Comparison of ENCODE assay signal across 9 mouse cellular contexts in the genomic region with DNA sequence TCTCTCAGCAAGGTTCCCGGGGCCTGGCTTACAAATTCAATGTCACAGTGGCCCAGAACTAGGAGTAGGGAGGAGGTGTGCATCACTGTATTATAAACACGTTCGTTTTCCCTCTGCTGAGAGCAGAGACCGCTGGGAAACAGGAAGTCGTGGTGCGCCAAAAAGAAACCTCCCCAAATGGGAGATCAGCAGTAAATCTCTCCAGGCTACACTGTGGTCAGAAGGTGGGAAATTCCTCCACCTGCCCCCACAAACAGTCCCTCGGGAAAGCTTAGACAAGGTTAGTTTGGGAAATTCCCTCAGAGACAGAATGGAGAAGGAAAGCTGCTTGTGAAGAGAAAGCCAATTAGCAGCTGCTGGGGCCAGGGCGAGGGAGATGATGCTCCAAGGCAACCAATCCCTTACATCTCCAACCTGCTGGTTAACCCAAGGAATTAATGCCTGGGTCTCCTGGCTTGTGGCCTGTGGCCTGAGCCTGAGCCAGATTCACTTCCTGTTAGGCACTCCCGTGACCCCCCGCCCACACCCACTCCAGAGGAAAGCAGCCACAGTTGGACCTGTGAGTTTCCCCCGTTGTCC. TPM values are rescaled to one million over a fixed set of nuclear protein-coding genes. Genes with fewer than 3 reads are reported as not detected.
DNase-seq lines count a peak whose midpoint lies in the region; ATAC-seq lines count a peak whose summit lies in the region.
"Had no signal": no experiment of that assay in that cellular context is flagged by ENCODE, and none has a peak within 500 bp of the region (broad histone marks: within the 10 kb centered on the region; RNA-seq: fewer than 3 reads in every experiment).

No protein-coding gene starts in this region.

- WGBS in intestine, embryonic 15.5 days: 38% methylated on average over 11 of the region's 11 CpGs
- 25% methylated on average over 11 of the region's 11 CpGs for WGBS in liver, embryonic 15.5 days (ENCODE audit: insufficient replicate concordance)

- H3K9ac ChIP-seq in intestine, embryonic 15.5 days: no peak overlapping the region
- no peak overlapping the region for H3K9ac ChIP-seq in liver, embryonic 15.5 days

- peak; percentile 91 for ATAC-seq in common myeloid progenitor, adult 5-6 weeks (replicated peaks; ENCODE audit: low read depth, poor library complexity, severe bottlenecking)
- ATAC-seq in intestine, embryonic 15.5 days: peak; percentile 57
- no peak for ATAC-seq in liver, embryonic 15.5 days (ENCODE audit: insufficient read depth)
- no peak for ATAC-seq in erythroid progenitor cell, adult 5-6 weeks (replicated peaks; ENCODE audit: low FRiP score, poor library complexity, severe bottlenecking)

- H3K4me2 ChIP-seq in intestine, embryonic 15.5 days (replicated peaks): peak overlapping the region; percentile 20; the same call in 1 of the 2 replicates
- H3K4me2 ChIP-seq in liver, embryonic 15.5 days: peak overlapping the region; percentile 38

- H3K4me1 ChIP-seq in intestine, embryonic 15.5 days (replicated peaks): peaks cover 13% of the 10 kb centered on the region
- peaks cover 4% of the 10 kb centered on the region; the same call in 1 of the 2 replicates for H3K4me1 ChIP-seq in liver, embryonic 15.5 days (replicated peaks)

- H3K27ac ChIP-seq in intestine, embryonic 15.5 days: no peak overlapping the region
- no peak overlapping the region for H3K27ac ChIP-seq in liver, embryonic 15.5 days (replicated peaks)

- H3K9me3 ChIP-seq in intestine, embryonic 15.5 days: no peaks in the 10 kb centered on the region
- no peaks in the 10 kb centered on the region for H3K9me3 ChIP-seq in liver, embryonic 15.5 days (replicated peaks)

- H3K27me3 ChIP-seq in intestine, embryonic 15.5 days (replicated peaks): no peaks in the 10 kb centered on the region
- no peaks in the 10 kb centered on the region for H3K27me3 ChIP-seq in liver, embryonic 15.5 days
- H3K27me3 ChIP-seq: megakaryocyte, embryonic 14.5 days had no signal

- H3K36me3 ChIP-seq in intestine, embryonic 15.5 days: no peaks in the 10 kb centered on the region
- H3K36me3 ChIP-seq in liver, embryonic 15.5 days (replicated peaks): no peaks in the 10 kb centered on the region

- DNase-seq in layer of hippocampus, postnatal 10 days (ENCODE audit: low spot score in 2 of 2): peak; percentile 30 to 33
- no peak for DNase-seq in layer of hippocampus, postnatal 36 days
- peak; percentile 37 for DNase-seq in ovary, postnatal 36 days (ENCODE audit: low spot score)
- DNase-seq in urinary bladder, postnatal 36 days (ENCODE audit: low spot score in 2 of 2): peak; percentile 49 to 59

- no peak overlapping the region for H3K4me3 ChIP-seq in intestine, embryonic 15.5 days (replicated peaks)
- no peak overlapping the region for H3K4me3 ChIP-seq in liver, embryonic 15.5 days (replicated peaks)
- H3K4me3 ChIP-seq: megakaryocyte, embryonic 14.5 days had no signal

RNA-seq across cellular contexts. Expression of a gene that starts 57.2 kb away (rescaled TPM):
- 10 to 100 TPM; 49.9 to 50.3 TPM for total RNA-seq in layer of hippocampus, postnatal 10 days (2021)
- 10 to 100 TPM; 46.9 to 52.6 TPM for total RNA-seq in layer of hippocampus, postnatal 36 days (2021)
- 24.1 and 25.0 TPM in 2 replicates for total RNA-seq in common myeloid progenitor, adult 5-6 weeks (2017)
- polyA plus RNA-seq in intestine, embryonic 15.5 days (2015; fragmentation: Nextera tagmentation; extraction: Ambion mirVana): 33.8 and 35.8 TPM in 2 replicates
- 11.5 and 11.7 TPM in 2 replicates for polyA plus RNA-seq in liver, embryonic 15.5 days (2015; fragmentation: Nextera tagmentation; extraction: Ambion mirVana)
- 32.4 and 42.8 TPM in 2 replicates for total RNA-seq in erythroid progenitor cell, adult 5-6 weeks (2015; ENCODE audit: low replicate concordance)
- 17.8 and 38.4 TPM in 2 replicates for total RNA-seq in erythroid progenitor cell, adult 5-6 weeks (2017; ENCODE audit: low replicate concordance)

Comparison
In these comparisons a context has a peak if more than half of its experiments do, and no peak if none do; other contexts are left out.
1. DNase-seq: peak in layer of hippocampus, postnatal 10 days (2 of 2), ovary, postnatal 36 days (single experiment) and urinary bladder, postnatal 36 days (2 of 2); none in layer of hippocampus, postnatal 36 days (0 of 2).
2. ATAC-seq: peak in common myeloid progenitor, adult 5-6 weeks (single experiment) and intestine, embryonic 15.5 days (single experiment); none in liver, embryonic 15.5 days (single experiment) and erythroid progenitor cell, adult 5-6 weeks (single experiment).